Mouse (Mus musculus): Measurements from ENCODE around the gene Fam83e. TPM values are rescaled to one million over a fixed set of nuclear protein-coding genes. Genes with fewer than 3 reads are reported as not detected.

The Fam83e gene
- total RNA-seq, 1 experiment from 2014 or later: 0.30 TPM

GRCm38 (mm10) chr7:45715741-45716459 is 5.1 kb upstream of the Fam83e start:
- DNase-seq: no peak

- DNase-seq: no peak
Measured at GRCm38 (mm10) chr7:45716460-45716857, 4.6 kb upstream of the Fam83e start.

- DNase-seq: no peak
Measured at GRCm38 (mm10) chr7:45716952-45717917, 3.8 kb upstream of the Fam83e start.

GRCm38 (mm10) chr7:45717918-45718297 is 3.1 kb upstream of the Fam83e start, which contains the start of gene Sphk2:
TSS of gene Sphk2 (minus strand) at chr7:45718002.
- DNase-seq: peak; percentile 98

- DNase-seq: no peak
Measured at GRCm38 (mm10) chr7:45718331-45718730, 2.7 kb upstream of the Fam83e start.

GRCm38 (mm10) chr7:45719180-45719579 is 1.8 kb upstream of the Fam83e start:
- DNase-seq: no peak

GRCm38 (mm10) chr7:45719738-45720412 is 1.1 kb upstream of the Fam83e start:
- no peak for DNase-seq

GRCm38 (mm10) chr7:45721234-45721571 is 191 bp downstream of the Fam83e start:
- no peak for DNase-seq

- no peak for DNase-seq
Measured at GRCm38 (mm10) chr7:45721642-45722347, 783 bp downstream of the Fam83e start.

- no peak for DNase-seq
Measured at GRCm38 (mm10) chr7:45722348-45722713, 1.3 kb downstream of the Fam83e start.

- DNase-seq: no peak
Measured at GRCm38 (mm10) chr7:45723301-45723700, 2.3 kb downstream of the Fam83e start.

- DNase-seq: no peak
Measured at GRCm38 (mm10) chr7:45723781-45724180, 2.8 kb downstream of the Fam83e start.

GRCm38 (mm10) chr7:45725151-45725550 is 4.1 kb downstream of the Fam83e start:
- DNase-seq: no peak

GRCm38 (mm10) chr7:45725713-45726112 is 4.7 kb downstream of the Fam83e start, which contains the start of gene Spaca4:
TSS of gene Spaca4 (minus strand) at chr7:45725813.
- DNase-seq: no peak

GRCm38 (mm10) chr7:45726419-45726818 is 5.4 kb downstream of the Fam83e start:
- DNase-seq: no peak

GRCm38 (mm10) chr7:45727625-45728024 is 6.6 kb downstream of the Fam83e start:
- no peak for DNase-seq

GRCm38 (mm10) chr7:45730727-45731431 is 9.9 kb downstream of the Fam83e start:
- peak; percentile 64 for DNase-seq

GRCm38 (mm10) chr7:45733477-45733876 is 12.5 kb downstream of the Fam83e start:
- DNase-seq: no peak

GRCm38 (mm10) chr7:45739162-45739763 is 18.3 kb downstream of the Fam83e start:
- peak; percentile 80 for DNase-seq

GRCm38 (mm10) chr7:45739820-45740219 is 18.8 kb downstream of the Fam83e start:
- no peak for DNase-seq

GRCm38 (mm10) chr7:45741308-45741707 is 20.3 kb downstream of the Fam83e start:
- no peak for DNase-seq
